Mouse (Mus musculus): Measurements from ENCODE around the gene Vmn1r130.
"Not testable (repeated sequence)": the region's sequence is repeated elsewhere in the genome, so short reads cannot be mapped to it uniquely, and the experiment has no call there.

Vmn1r130 gene

DNA sequence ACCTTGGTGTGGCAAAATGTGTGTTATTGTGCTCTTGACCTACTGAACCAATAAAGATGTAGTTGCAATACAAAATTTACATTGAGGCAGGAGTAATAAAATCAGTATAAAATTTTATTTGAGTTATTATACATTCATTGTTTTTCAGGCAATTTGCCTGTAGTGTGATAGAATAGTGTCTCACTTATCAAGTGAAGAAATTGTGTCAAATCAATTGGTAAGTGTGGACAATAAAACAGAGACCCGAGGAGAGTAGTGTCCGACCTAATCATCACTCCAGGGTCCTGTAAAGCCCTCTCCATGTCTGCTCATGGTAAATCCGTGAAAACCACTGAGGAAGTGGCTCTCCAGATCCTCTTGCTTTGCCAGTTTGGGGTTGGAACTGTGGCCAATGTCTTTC is at the start of gene Vmn1r130:
Gene Vmn1r130, plus strand, starts transcription at position 301 of the 400 bp plus-strand sequence.
- DNase-seq (ENCODE audit: low read depth, low spot score), result not testable (repeated sequence)

DNA sequence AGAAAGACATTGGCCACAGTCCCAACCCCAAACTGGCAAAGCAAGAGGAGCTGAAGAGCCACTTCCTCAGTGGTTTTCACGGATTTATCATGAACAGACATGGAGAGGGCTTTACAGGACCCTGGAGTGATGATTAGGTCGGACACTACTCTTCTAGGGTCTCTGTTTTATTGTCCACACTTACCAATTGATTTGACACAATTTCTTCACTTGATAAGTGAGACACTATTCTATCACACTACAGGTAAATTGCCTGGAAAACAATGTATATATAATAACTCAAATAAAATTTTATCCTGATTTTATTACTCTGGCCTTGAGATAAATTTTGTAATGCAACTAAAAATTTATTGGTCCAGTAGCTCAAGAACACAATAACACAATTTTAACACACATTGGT is 34.4 kb downstream of the Vmn1r130 start, which contains the start of gene Vmn1r131:
Gene Vmn1r131, minus strand, starts transcription at position 101 of the 400 bp plus-strand sequence.
- DNase-seq (ENCODE audit: low read depth, low spot score), result not testable (repeated sequence)

All from retina, postnatal 7 days (tissue).